Comparison of ENCODE assay signal across 8 mouse cellular contexts in the genomic region with DNA sequence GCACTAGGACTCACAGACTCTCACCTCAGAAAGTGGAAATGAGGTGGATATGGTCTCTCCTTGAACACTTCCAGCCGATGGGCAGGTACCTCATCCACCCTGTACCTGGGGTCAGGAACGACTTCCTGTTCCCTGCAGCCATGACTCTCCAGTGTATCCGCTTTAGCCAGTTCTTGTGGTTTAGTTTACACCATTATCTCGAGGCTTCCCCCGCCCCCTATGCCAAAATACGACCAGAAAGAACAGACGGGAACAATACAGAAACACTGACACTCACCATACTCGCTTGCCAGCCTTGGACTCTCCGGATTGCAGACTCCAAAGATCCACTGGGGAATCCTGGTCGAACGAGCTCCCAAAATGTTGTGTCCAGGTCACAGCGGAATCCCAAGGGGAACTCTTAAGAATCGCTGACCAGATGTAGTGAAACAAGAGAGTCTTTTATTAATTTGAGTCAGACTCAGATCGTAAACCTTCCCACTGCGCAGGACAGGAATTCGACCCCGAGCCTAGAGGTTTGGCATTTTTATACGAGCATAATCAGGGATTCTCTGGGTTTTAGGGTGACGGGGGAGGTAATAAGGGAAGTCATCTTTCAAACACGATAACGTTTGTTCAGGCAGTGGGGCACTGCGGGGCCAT. TPM values are rescaled to one million over a fixed set of nuclear protein-coding genes. Genes with fewer than 3 reads are reported as not detected.
DNase-seq lines count a peak whose midpoint lies in the region; ATAC-seq lines count a peak whose summit lies in the region.

No protein-coding gene starts in this region.

- H3K36me3 ChIP-seq in macrophage (ENCODE audit: inconsistent target) = no peaks in the 10 kb centered on the region

- no peak for ATAC-seq in inflammation-experienced regulatory T-cells, adult 6 months

- peak overlapping the region; percentile 7; the same call in 1 of the 2 replicates for H3K4me3 ChIP-seq in macrophage (ENCODE audit: inconsistent target)

- DNase-seq in kidney, adult 18-20 months = peak; percentile 7
- no peak for DNase-seq in kidney, adult 11 months
- peak; percentile 34 for DNase-seq in MEL-GATA-1-ER (ENCODE audit: extremely low read depth, low read depth)
- DNase-seq in forelimb bud, embryonic 11.5 days (ENCODE audit: low read depth, low spot score) = peak; percentile 64
- DNase-seq in MN1 (ENCODE audit: low spot score) = no peak
- DNase-seq in cerebellum, postnatal 4 days (ENCODE audit: low spot score in 2 of 2) = no peak

- no peaks in the 10 kb centered on the region for H3K79me2 ChIP-seq in macrophage (ENCODE audit: inconsistent target)

- WGBS in macrophage (ENCODE audit: missing documents) = 7% methylated on average over 22 of the region's 22 CpGs

- H3K27ac ChIP-seq in macrophage = no peak overlapping the region

RNA-seq across cellular contexts. Expression of gene Slc16a10, which starts 49.4 kb away (rescaled TPM):
- 100 to 1,000 TPM in 15 of 26 experiments, 10 to 100 TPM in 11; 13.1 to 439 (median 135) TPM for total RNA-seq in macrophage (2018; cell fraction: chromatin; rRNA removed)
- total RNA-seq in macrophage (2018; cell fraction: cytosol; rRNA removed) = 10 to 100 TPM; 27.7 to 75.5 (median 38.9) TPM
- total RNA-seq in macrophage (2018; cell fraction: nucleus; rRNA removed) = 100 to 1,000 TPM in 18 of 26 experiments, 10 to 100 TPM in 8; 57.0 to 318 (median 156) TPM
- polyA plus RNA-seq in macrophage (2018) = 22.9 to 56.7 TPM (median 32.9 TPM) in 3 replicates
- polyA plus RNA-seq in inflammation-experienced regulatory T-cells, adult 6 months (2017; shearing (Covaris generic)) = 1 to 10 TPM in 2 of 3 experiments, under 1 TPM in 1; 0.45 to 5.5 (median 3.1) TPM

RNA-seq across cellular contexts. Expression of gene Rpf2, which starts 55.4 kb away (rescaled TPM):
- total RNA-seq in macrophage (2018; cell fraction: chromatin; rRNA removed) = 10 to 100 TPM in 7 of 26 experiments, 1 to 10 TPM in 19; 2.2 to 14.4 (median 7.6) TPM
- total RNA-seq in macrophage (2018; cell fraction: cytosol; rRNA removed) = 10 to 100 TPM in 25 of 26 experiments, 1 to 10 TPM in 1; 8.5 to 30.6 (median 23.3) TPM
- total RNA-seq in macrophage (2018; cell fraction: nucleus; rRNA removed) = 10 to 100 TPM in 8 of 26 experiments, 1 to 10 TPM in 18; 2.6 to 19.8 (median 7.4) TPM
- polyA plus RNA-seq in macrophage (2018) = 15.7 to 56.1 TPM (median 40.4 TPM) in 3 replicates
- polyA plus RNA-seq in inflammation-experienced regulatory T-cells, adult 6 months (2017; shearing (Covaris generic)) = 10 to 100 TPM; 59.8 to 68.0 (median 65.5) TPM

Comparison
In these comparisons a context has a peak if more than half of its experiments do, and no peak if none do; other contexts are left out.
1. DNase-seq: peak in kidney, adult 18-20 months (single experiment), MEL-GATA-1-ER (single experiment) and forelimb bud, embryonic 11.5 days (single experiment); none in kidney, adult 11 months (single experiment), MN1 (single experiment) and cerebellum, postnatal 4 days (0 of 2).